Mouse (Mus musculus) liver, adult (tissue): Measurements from ENCODE around the gene Gna12.

Experiments used
- GATA4 ChIP-seq: IDR thresholded peaks from 2 replicates; pipeline ENCODE4 v1.6.1; 2014; ENCODE audit warnings: mild to moderate bottlenecking, low read length; ENCODE audit not compliant: insufficient replicate concordance

Gna12 gene

DNA sequence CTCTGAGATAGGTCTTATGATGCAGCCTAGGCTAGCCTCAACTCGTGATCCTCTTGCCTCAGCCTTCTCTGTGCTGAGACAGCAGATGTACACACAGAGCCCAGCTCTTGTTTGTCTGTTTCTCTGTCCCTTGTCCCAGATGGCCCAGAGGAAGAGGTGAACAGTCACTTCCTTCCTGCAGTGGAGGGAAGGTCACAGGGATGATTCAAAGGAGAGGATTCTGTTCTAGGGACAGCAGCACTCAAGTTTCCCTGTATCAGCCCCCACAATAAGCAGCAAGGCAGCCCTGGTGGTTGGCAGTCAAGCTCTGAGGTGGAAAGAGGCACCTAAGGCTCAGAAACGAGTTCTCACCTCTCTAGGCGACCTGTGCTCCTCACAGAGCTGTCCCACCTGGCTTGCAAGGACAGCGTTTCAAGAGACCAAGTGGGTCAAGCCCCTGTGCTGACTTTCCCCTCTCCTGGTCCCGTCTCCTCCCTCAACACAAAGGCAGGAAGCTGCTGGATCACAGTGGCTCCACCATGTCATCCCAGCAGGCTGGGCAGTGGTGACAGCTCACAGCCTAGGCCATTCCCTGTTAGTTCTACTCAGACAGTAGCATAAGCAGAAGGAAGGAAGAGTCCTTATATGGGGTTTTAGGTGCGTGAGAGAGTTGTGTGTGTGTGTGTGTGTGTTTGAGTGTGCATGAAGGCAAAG is 65.2 kb downstream of the Gna12 start:
- TF ChIP-seq GATA4: peak; percentile 56; the same call in 1 of the 2 replicates

DNA sequence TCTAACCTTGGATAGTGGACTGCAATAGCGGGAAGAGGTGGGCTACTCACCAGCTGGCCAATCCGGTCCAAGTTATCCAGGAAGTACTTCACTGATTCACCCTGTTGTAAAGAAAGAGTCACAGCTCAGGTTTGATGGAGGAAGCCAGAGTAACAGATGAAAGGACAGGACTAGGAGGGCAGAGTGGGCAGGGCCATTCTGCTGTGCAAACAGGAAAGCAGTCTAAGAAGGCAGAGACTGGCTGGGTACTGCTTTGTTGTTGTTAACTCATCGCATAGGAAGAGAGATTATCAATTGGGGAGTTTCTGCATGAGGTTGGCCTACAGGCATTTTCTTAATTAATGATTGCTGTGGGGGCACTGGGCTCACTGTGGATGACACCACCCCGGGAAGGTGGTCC is 67.7 kb downstream of the Gna12 start:
- no peak for TF ChIP-seq GATA4

DNA sequence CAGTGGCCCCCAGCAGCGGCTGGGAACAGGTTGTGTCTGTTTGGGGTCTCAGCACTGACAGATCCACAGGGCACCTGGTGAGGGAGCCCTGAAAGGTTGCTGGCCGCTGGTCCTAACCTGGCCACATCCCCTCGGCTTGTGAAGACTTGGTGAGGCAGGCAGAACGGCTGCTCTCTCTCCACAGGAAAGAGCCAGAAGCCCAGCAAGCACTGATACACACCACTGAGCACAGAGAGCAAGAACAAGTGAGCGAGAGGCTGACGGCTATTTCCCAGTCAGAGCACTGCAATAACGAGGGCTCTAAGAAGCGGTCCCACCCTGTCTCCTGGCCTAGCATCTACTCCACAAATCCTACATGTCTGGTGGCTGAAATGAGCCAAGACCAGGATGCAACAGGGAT is 71.4 kb downstream of the Gna12 start:
- TF ChIP-seq GATA4: no peak

DNA sequence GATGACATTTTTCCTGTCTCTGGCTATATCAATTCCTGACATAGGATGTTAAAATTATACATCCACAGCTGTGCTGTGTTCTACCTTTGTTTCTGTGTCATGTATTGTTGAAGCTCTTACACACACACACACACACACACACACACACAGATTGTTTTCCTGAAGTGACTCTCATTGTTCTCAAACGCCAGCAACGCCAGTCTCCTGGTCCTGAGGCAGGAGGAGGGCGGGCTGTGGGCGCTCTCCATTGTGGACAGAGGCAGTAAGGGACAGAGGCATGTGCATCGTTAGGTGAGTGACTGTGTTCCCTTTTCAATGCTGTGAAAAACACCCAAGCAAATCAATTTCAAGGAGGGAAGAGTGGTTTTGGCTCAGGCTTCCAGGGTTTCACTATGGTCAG is 77.0 kb downstream of the Gna12 start:
- no peak for TF ChIP-seq GATA4

DNA sequence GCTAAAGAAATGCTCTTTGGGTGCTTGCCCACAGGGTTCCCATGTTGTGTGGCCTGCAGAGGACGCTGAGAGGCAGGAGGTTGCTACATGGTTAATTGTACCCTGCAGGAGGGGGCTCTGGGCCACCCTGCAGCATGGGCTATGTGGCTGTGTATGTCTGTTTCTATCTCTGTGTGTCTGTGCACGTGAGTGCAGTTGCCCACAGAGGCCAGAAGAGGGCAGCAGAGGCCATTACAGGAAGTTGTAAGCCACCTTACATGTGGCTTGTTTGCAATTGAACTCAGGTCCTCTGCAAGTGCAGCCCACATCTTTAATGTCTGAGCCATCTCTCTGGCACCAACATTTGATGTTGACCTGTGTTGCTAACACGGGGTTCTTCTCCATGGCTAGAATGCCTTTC is 77.6 kb downstream of the Gna12 start:
- TF ChIP-seq GATA4: no peak

DNA sequence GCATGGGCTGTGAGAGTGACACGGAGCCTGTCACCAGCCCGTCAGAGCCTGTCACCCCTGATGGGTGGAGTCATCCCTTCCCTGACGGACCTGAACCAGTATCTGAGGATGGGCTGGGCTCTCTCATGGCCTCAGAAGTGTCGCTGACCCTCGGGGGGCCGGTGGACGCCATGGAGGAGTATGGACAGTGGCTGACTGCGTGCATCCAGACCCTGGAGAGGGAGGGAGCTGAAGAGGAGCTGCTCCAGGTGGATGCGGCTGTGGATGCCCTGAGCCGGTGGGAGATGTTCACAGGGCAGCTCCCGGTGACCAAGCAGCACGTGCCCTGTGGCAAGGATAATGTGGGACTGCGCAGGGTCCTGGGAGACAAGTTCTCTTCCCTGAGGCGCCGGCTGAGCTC is 78.2 kb downstream of the Gna12 start:
- no peak for TF ChIP-seq GATA4

DNA sequence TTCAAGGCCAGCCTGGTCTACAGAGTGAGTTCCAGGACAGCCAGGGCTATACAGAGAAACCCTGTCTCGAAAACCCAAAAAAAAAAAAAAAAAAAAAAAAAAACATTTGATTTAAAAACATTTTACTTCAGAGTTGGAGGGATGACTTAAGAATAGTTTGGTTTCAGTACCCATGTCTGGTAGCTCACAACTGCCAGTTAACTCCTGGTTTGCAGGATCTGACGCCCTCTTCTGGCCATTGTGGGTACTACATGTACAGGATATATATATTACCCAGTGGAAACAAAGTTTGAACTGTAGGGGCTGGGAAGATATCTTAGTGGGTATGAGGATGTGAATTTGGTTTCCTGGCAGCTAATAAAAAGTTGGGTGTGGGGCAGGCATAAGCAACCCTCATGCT is 79.3 kb downstream of the Gna12 start:
- TF ChIP-seq GATA4: no peak

DNA sequence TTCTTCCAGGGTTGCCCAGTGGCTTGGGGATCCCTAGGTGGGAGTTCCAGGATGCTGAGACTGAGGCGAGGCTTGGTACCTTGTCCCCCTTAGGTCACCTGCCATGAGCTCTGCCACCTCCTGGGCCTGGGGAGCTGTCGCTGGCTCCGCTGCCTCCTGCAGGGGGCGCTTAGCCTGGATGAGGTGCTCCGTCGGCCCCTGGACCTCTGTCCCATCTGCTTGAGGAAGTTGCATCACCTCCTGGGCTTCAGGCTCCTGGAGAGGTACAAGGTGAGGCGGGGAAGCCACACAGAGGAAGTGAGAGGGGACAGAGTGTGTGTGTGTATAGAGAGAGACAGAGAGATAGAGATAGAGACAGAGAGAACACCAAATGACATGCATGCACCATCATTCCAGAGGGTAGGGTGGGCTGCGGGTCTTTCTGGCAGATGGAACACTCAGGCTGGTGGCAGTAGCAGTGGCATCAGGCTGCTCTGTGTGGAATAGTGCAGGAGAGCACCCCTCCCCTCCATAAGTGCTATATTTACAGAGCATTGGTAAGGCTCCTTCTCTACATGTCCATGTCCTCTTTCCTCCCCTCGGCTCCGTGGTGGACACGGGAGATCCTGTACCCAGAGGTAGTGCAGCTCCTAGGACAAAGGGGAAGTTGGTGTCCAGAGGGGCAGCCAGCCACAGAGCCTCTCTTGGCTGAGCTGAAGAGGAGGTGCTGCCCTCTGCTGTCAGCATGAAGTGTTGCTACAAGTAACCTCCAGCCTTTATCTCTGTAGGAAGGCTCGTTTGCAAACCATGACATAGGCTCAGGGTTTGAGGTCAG is 81.0 kb downstream of the Gna12 start:
- TF ChIP-seq GATA4: no peak

DNA sequence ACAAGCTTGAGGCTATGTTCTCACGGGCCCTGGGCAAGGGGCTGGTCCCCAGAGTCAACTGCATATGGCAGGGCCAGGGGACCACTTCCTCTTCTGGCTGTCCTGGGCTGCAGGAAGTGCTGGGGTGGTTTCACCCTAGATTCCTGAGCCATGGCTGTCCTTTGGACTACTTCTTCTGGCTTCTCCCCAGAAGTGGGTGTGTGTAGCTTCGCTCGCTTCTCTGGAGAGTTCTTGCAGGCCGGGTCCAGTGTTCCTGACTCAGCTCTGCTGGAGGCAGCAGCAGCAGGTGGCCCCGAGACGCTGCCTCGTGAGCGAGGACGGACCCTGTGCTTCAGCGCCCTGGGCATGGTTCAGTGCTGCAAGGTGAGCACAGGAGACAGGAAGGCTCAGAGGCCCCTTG is 81.8 kb downstream of the Gna12 start:
- no peak for TF ChIP-seq GATA4

DNA sequence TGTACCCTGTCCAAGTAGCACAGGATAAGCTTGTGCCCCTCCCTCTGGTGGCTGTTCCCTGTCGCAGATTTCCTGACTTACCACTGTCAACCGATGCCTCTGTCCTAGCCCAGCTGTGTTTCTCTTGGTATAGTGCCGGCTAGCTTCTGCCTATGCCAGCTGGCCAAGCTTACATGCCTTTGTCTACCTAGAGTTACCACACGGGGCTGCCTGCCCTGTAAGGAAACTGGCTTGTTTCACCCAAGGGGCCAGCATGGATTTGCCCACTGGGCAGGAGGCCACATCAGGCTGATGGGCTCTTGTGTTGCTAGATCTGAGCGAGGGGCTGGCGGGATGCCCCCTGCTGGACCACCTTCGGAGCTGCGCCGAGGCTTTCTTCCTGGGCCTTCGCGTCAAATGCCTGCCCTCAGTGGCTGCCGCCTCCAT is 86.5 kb downstream of the Gna12 start:
- TF ChIP-seq GATA4: no peak

DNA sequence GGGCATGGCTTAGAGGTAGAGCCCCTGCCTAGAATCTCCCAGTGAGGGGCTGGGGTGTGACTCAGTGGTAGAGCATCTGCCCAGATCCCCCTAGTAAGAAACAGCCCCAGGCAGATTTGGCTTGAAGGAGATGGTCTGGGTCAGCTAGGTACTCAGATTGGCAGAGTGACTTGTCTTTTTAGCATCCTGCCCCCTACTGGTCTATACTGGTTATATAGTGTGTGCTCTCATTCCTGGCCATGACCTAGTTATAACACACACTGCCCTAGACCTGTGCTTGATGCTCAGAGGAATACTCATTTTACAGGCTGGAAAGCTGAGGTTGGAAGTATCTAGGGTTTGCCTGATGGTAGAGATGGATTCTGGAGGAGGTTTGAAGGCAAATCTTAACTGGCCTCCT is 88.4 kb downstream of the Gna12 start:
- no peak for TF ChIP-seq GATA4

DNA sequence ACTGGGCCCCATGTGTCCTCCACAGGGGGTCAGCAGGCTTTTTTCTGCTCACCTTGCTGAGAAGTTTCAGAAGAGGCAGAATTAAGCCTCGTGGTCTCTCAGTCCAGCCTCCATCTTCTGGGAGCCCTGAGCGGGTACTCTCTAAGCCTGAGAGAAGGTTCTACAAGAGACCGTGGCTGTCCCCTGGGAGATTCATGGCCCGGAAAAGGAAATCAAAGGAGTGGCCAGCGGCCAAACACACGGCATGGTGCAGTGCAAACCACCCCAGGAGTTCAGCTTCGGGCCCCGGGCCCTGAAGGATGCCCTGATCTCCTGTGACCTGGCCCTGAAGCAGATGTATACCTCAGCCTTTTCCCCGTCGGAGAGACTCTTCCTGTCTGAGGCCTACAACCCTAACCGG is 89.2 kb downstream of the Gna12 start:
- no peak for TF ChIP-seq GATA4

DNA sequence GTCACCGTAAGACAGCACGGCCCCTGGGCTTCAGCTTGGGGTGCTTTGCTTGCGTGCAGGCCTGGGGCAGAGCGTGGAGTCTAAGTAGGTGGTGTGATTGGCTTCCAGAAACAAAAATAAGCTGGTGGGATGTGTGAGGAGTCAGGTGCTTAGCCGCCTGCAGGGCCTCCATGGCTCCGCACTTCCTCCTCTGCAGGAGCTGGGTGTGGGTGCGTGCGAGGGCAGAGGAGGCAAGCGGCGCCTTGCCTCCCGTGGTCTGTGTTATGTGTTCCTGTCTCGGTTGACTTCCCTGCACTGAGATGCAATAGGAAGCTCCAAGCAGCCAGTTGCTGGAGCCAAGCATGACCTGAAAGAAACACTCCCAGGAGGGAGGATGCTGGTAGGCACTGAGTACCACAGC is 90.4 kb downstream of the Gna12 start:
- TF ChIP-seq GATA4: no peak

DNA sequence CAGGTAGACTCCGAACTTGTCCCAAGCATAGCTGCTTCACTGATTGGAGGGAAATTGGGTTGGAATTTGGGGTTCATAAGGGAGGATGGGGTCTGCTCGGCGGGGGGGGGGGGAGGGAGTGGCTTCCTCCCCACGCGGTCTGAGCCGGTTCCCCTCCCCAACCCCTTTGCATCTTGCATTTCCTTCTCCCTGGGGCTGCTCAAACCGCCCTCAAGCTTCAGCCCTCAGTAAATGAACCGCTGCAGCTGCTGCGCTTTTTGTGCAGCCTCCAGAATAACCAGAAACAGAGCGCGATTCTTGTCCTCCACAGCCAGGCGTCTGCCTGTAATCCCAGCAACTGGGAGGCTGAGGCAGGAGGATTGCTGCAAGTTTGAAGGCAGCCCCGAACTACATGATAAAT is 94.1 kb downstream of the Gna12 start:
- no peak for TF ChIP-seq GATA4

DNA sequence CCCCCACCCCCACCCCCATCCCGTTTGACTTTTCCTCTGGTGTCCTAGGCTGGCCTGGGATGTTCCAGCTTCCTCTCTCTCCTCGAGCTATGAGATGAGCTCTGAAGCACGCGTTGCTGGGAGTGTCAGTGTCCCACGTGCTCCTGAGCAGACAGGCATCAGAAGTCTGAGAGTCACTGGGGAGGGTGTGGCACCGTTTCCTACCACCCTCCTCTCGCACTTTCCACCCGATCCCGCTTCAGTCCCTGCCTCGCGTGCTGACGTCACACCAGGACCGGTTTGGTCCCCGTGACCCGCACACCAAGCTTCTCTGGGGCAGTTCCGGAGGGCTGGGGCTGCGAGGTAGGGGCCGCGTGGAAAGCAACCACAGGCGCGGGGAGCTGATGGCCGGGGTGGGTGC is 94.9 kb downstream of the Gna12 start:
- no peak for TF ChIP-seq GATA4

DNA sequence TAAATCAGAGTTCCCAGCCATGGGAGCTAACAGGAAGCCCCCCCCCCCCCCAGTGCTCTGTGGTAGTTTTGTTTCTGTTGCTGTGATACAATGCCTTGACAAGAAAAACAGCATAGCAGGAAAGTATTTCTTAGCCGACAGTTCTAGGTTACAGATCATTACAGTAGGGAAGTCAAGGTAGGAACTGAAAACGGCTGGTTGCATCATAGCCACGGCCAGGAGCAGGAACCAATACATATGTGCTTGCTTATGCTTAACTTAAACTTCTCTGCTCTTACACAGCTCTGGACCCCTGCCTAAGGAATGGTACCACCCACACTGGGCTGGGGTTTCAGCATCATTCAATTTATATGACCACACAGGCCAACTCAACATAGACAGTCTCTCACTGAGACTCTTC is 96.9 kb downstream of the Gna12 start:
- TF ChIP-seq GATA4: no peak

DNA sequence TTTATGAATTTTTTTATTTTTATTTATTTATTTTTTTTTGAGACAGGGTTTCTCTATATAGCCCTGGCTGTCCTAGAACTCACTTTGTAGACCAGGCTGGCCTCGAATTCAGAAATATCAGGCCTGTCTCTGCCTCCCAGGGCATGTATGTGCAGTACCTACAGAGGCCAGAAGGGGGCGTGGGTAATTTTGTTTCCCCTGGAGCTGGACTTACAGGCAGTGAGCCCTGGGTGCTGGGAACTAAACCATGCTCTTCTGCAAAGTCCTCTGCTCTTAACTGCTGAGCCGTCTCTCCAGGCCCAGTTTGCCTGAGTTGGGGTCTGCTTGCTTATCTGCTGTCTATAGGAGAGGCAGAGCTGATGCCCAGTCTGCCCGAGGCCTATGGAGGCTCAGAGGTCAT is 98.0 kb downstream of the Gna12 start:
- no peak for TF ChIP-seq GATA4
